In genomic region chr8:120464585-120464937, GRCm38 (mm10) we compare ENCODE assay signal across 14 mouse cellular contexts.
DNase-seq lines count a peak whose midpoint lies in the region; ATAC-seq and TF ChIP-seq lines count a peak whose summit lies in the region.
"Had no signal": no experiment of that assay in that cellular context is flagged by ENCODE, and none has a peak within 500 bp of the region (broad histone marks: within the 10 kb centered on the region; RNA-seq: fewer than 3 reads in every experiment).

No protein-coding gene starts in this region.

- no peak overlapping the region for H3K4me2 ChIP-seq in heart, embryonic 11.5 days

- no peaks in the 10 kb centered on the region for H3K36me3 ChIP-seq in heart, embryonic 11.5 days (ENCODE audit: control insufficient read depth, insufficient read depth, low read length)
- H3K36me3 ChIP-seq in liver, adult 2 months (ENCODE audit: control insufficient read depth, insufficient read depth, low read length), result no peaks in the 10 kb centered on the region

- no peak for TF ChIP-seq POLR2A in liver, adult 2 months (IDR thresholded peaks at IDR 0.05; ENCODE audit: extremely low read depth, insufficient read depth, low read length)

- no peaks in the 10 kb centered on the region for H3K79me2 ChIP-seq in liver, adult 2 months (ENCODE audit: control insufficient read depth, insufficient read depth, low read length)

- DNase-seq in heart, postnatal 10 days, result no peak
- DNase-seq in liver, adult 2 months (ENCODE audit: extremely low read depth, low read depth, low spot score), result peak; percentile 55
- no peak for DNase-seq in liver
- peak; percentile 33 for DNase-seq in 3T3-L1 (ENCODE audit: low read depth, low spot score)
- peak; percentile 44 for DNase-seq in MN1 (ENCODE audit: low spot score)
- DNase-seq in urinary bladder, postnatal 25 days (ENCODE audit: low spot score), result no peak
- DNase-seq: cerebellum, adult 11-12 months; gastrocnemius, adult 2 months; kidney, adult 9 months; lung, postnatal 10 days; thymus, adult 2 months had no signal

- H3K9ac ChIP-seq in heart, embryonic 11.5 days (ENCODE audit: low read depth, low read length), result 0 out of 2 replicates have a peak overlapping the region, but pooled peaks have one; percentile 16
- H3K9ac ChIP-seq in liver, adult 2 months (ENCODE audit: low read depth, low read length), result no peak overlapping the region

- H3K4me3 ChIP-seq in heart, embryonic 11.5 days (ENCODE audit: low read depth, low read length), result no peak overlapping the region
- H3K4me3 ChIP-seq in liver, adult 2 months (ENCODE audit: insufficient read depth, low read depth, low read length), result no peak overlapping the region
- H3K4me3 ChIP-seq: gastrocnemius, adult 2 months had no signal

- WGBS in heart, embryonic 11.5 days (ENCODE audit: insufficient replicate concordance), result 28% methylated on average over 4 of the region's 4 CpGs
- WGBS in liver, adult 2 months, result 83% methylated on average over 4 of the region's 4 CpGs

- no peak for TF ChIP-seq CTCF in liver, adult 2 months (IDR thresholded peaks at IDR 0.05; ENCODE audit: low read depth, low read length)

- no peak for ATAC-seq in heart, embryonic 11.5 days (replicated peaks; ENCODE audit: insufficient number of reproducible peaks, low FRiP score, low TSS enrichment)
- ATAC-seq: forebrain, embryonic 16.5 days; hindbrain, embryonic 16.5 days had no signal

- 0 out of 2 replicates have a peak overlapping the region, but pooled peaks have one; percentile 25 for H3K27ac ChIP-seq in heart, embryonic 11.5 days (ENCODE audit: low read depth, low read length)
- H3K27ac ChIP-seq in liver, adult 2 months (replicated peaks; ENCODE audit: insufficient read depth, low read depth, low read length), result no peak overlapping the region
- H3K27ac ChIP-seq: gastrocnemius, adult 2 months had no signal

- 0 out of 2 replicates have a peak, but pooled peaks cover 3% of the 10 kb centered on the region for H3K27me3 ChIP-seq in heart, embryonic 11.5 days (ENCODE audit: control insufficient read depth, insufficient read depth, low read length)
- H3K27me3 ChIP-seq in liver, adult 2 months (ENCODE audit: control insufficient read depth, insufficient read depth, low read length), result no peaks in the 10 kb centered on the region

- no peaks in the 10 kb centered on the region for H3K9me3 ChIP-seq in heart, embryonic 11.5 days (replicated peaks; ENCODE audit: control insufficient read depth, low read length)

- intact Hi-C loops in heart, postnatal 10 days (cut with DNase I), result no loop called here

- peaks cover 45% of the 10 kb centered on the region for H3K4me1 ChIP-seq in heart, embryonic 11.5 days (ENCODE audit: control insufficient read depth, insufficient read depth, low read length)
- peaks cover 4% of the 10 kb centered on the region; the same call in 1 of the 2 replicates for H3K4me1 ChIP-seq in liver, adult 2 months (ENCODE audit: control insufficient read depth, insufficient read depth, low read length)

Comparison
In these comparisons a context has a peak if more than half of its experiments do, and no peak if none do; other contexts are left out.
1. DNase-seq: peak in liver, adult 2 months (single experiment), 3T3-L1 (single experiment) and MN1 (single experiment); none in heart, postnatal 10 days (0 of 2), liver (single experiment) and urinary bladder, postnatal 25 days (single experiment).